Mouse (Mus musculus) stomach, postnatal 0 days (tissue): ENCODE results near the gene C1qtnf5. TPM values are rescaled to one million over a fixed set of nuclear protein-coding genes. Genes with fewer than 3 reads are reported as not detected.

Experiments
- ATAC-seq: fragments of 200-750 bp; cut with Nextera tagmentation; 2 replicates; pipeline ENCODE4 v1.8.0; 2017; ENCODE audit not compliant: low FRiP score, low TSS enrichment
- DNase-seq: peaks from one replicate; pipeline ENCODE4 v3.0.0-alpha.2; 2016; ENCODE audit warnings: low spot score
- H3K27ac ChIP-seq: fragments of 300-500 bp; sonication (generic); replicated peaks from 2 replicates; pipeline ENCODE4 v1.5.1; 2014; ENCODE audit warnings: mild to moderate bottlenecking, control low read depth
- H3K27me3 ChIP-seq: fragments of 300-500 bp; sonication (generic); 2 replicates; pipeline ENCODE4 v1.6.1; 2014; ENCODE audit warnings: low read length; ENCODE audit not compliant: control insufficient read depth, insufficient read depth
- H3K36me3 ChIP-seq: fragments of 300-500 bp; sonication (generic); 2 replicates; pipeline ENCODE4 v1.6.1; 2014; ENCODE audit warnings: low read length, mixed read lengths; ENCODE audit not compliant: control insufficient read depth, insufficient read depth
- H3K4me1 ChIP-seq: fragments of 300-500 bp; sonication (generic); replicated peaks from 2 replicates; pipeline ENCODE4 v1.6.1; 2014; ENCODE audit warnings: antibody characterized with exemption; ENCODE audit not compliant: control insufficient read depth, insufficient read depth
- H3K4me2 ChIP-seq: fragments of 300-500 bp; sonication (generic); replicated peaks from 2 replicates; pipeline ENCODE4 v1.6.1; 2014; ENCODE audit warnings: low read depth, mild to moderate bottlenecking, control low read depth, moderate library complexity
- H3K4me3 ChIP-seq: fragments of 300-500 bp; sonication (generic); 2 replicates; pipeline ENCODE4 v1.5.1; 2014; ENCODE audit warnings: low read depth, low read length, control low read depth
- H3K9ac ChIP-seq: fragments of 300-500 bp; sonication (generic); 2 replicates; pipeline ENCODE4 v1.6.1; 2014; ENCODE audit warnings: mild to moderate bottlenecking, low read length, control low read depth, mixed read lengths
- H3K9me3 ChIP-seq: fragments of 300-500 bp; sonication (generic); 2 replicates; pipeline ENCODE4 v1.6.1; 2016; ENCODE audit warnings: low read length; ENCODE audit not compliant: control insufficient read depth
- CTCF ChIP-seq: IDR thresholded peaks from 2 replicates; pipeline ENCODE4 v1.5.1; 2016; ENCODE audit warnings: antibody characterized with exemption, low read depth, mild to moderate bottlenecking, moderate library complexity
- EP300 ChIP-seq: optimal IDR thresholded peaks from 2 replicates; pipeline ENCODE3; 2016; ENCODE audit warnings: antibody characterized with exemption
- WGBS: fragments of 180-500 bp; shearing (Covaris S2); extraction: QIAGEN DNeasy Blood & Tissue Kit; methylation state at CpG from one replicate; pipeline ENCODE4 v1.1.7; 2014; 5-methylcytosine and 5-hydroxymethylcytosine counted together
- polyA plus RNA-seq: library from polyadenylated mRNA; unstranded; fragments of >200 nt; fragmentation: Nextera tagmentation; extraction: Ambion mirVana; gene quantifications from 2 replicates; pipeline ENCODE4 v1.2.1, GENCODE M21; 2015

The C1qtnf5 gene
- polyA plus RNA-seq, 1 experiment from 2014 or later = 5.3 TPM

DNA sequence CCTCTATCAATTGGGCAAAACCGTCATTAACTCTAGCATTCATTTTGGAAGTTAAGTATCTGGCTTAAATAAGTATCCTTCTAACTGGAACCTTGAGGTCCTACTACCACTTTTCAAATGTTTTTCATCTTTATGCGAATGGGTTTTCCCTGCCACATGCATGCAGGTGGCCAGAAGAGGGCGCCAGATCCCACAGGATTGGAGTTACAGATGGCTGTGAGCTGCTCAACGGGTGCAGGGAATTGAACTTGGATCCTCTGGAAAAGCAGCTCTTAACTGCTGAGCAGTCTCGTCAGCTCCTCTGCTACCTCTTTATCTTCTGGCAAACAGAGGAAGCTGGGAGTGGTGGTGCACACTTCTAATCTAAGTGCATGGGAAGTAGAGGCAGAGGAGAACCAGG lies 12.0 kb downstream of the C1qtnf5 start:
- no peak overlapping the region for H3K4me3 ChIP-seq
- no peak for TF ChIP-seq EP300
- TF ChIP-seq CTCF = peak; percentile 71
- H3K4me1 ChIP-seq = no peaks in the 10 kb centered on the region
- H3K9me3 ChIP-seq = no peaks in the 10 kb centered on the region
- no peaks in the 10 kb centered on the region for H3K36me3 ChIP-seq
- no peak overlapping the region for H3K9ac ChIP-seq
- H3K27me3 ChIP-seq = no peaks in the 10 kb centered on the region
- H3K4me2 ChIP-seq = no peak overlapping the region
- ATAC-seq (no peak), DNase-seq (peak; percentile 48)
- 49% methylated on average over 5 of the region's 5 CpGs for WGBS
- no peak overlapping the region for H3K27ac ChIP-seq

DNA sequence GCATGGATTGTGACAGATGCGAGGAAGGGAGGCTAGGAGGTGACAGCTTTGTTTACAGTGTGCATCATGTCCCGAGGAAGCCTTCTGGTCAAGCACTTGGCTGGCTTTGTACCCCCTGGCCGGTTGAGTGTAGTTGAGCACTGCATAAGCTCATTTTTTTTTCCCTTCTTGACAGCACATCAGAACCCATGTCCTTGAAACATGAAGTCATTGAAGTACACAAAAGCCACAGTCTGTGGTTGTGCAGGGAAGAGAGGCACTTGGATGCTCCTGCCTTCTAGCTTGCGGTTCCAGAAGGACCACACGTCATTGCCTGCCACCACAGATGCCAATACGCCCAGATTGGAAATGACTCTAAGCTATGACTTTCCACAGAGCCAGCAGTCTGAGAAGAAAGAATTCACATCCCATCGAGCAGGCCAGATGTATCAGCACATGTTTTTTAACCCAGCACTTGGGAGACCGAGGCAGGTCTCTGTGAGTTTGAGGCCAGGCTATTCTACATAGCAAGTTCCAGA lies 13.0 kb downstream of the C1qtnf5 start:
- TF ChIP-seq CTCF (no peak), EP300 (no peak)
- Histone ChIP-seq H3K4me2 (no peak overlapping the region), H3K36me3 (no peaks in the 10 kb centered on the region), H3K9ac (no peak overlapping the region), H3K27ac (no peak overlapping the region), H3K4me3 (no peak overlapping the region), H3K27me3 (no peaks in the 10 kb centered on the region), H3K4me1 (no peaks in the 10 kb centered on the region), H3K9me3 (no peaks in the 10 kb centered on the region)
- DNase-seq (no peak), ATAC-seq (no peak)
- WGBS = 63% methylated on average over 8 of the region's 8 CpGs

DNA sequence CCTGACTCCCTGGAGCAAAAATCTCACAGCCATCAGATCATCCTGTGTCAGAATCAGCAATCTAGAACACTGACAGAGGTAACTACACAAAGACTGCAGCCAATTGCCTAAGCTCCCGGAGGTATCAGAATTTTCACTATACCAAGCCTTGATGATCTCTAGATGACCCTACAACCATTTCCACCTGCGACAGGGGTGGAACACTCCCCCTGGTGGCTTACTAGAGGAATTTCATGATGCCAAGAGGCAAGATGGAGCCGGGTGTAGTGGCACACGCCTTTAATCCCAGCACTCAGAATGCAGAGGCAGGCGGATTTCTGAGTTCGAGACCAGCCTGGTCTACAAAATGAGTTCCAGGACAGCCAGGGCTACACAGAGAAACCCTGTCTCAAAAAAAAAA lies 17.3 kb downstream of the C1qtnf5 start:
- no peaks in the 10 kb centered on the region for H3K4me1 ChIP-seq
- ATAC-seq (no peak), DNase-seq (no peak)
- H3K9me3 ChIP-seq = no peaks in the 10 kb centered on the region
- no peak overlapping the region for H3K9ac ChIP-seq
- H3K4me3 ChIP-seq = no peak overlapping the region
- TF ChIP-seq CTCF (peak; percentile 72), EP300 (no peak)
- no peak overlapping the region for H3K27ac ChIP-seq
- 67% methylated on average over 6 of the region's 6 CpGs for WGBS
- H3K27me3 ChIP-seq = no peaks in the 10 kb centered on the region
- no peak overlapping the region for H3K4me2 ChIP-seq
- no peaks in the 10 kb centered on the region for H3K36me3 ChIP-seq

DNA sequence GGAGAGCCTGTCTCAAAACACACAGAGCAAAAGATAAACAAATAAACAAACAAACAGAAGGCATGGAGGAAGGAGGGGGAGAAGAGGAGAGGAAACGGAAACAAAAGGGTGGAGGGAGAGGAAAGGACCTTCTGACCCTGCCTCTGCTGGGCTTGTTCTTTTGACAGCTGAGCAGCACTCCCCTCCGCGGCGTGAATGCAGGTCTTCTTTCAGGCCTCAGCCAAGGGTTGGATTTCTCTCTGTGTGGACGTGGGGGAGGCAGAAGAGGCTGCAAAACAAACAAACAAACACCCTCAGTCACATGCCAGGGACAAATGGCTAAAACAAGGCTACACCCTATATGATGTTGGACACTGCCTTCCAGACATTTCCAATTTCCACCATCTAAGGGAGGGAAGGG lies 18.0 kb downstream of the C1qtnf5 start:
- no peaks in the 10 kb centered on the region for H3K4me1 ChIP-seq
- TF ChIP-seq CTCF (no peak), EP300 (no peak)
- 58% methylated on average over 5 of the region's 5 CpGs for WGBS
- no peaks in the 10 kb centered on the region for H3K27me3 ChIP-seq
- H3K9ac ChIP-seq = no peak overlapping the region
- ATAC-seq = no peak
- DNase-seq = no peak
- no peak overlapping the region for H3K4me2 ChIP-seq
- H3K9me3 ChIP-seq = no peaks in the 10 kb centered on the region
- H3K27ac ChIP-seq = no peak overlapping the region
- no peak overlapping the region for H3K4me3 ChIP-seq
- no peaks in the 10 kb centered on the region for H3K36me3 ChIP-seq

GRCm38 (mm10) chr9:44125546-44126428 lies 18.7 kb downstream of the C1qtnf5 start:
- 23% methylated on average over 18 of the region's 18 CpGs for WGBS
- Histone ChIP-seq H3K27ac (peak overlapping the region; percentile 63; the same call in 1 of the 2 replicates), H3K36me3 (no peaks in the 10 kb centered on the region), H3K9ac (0 out of 2 replicates have a peak overlapping the region, but pooled peaks have one; percentile 38), H3K4me3 (no peak overlapping the region), H3K9me3 (no peaks in the 10 kb centered on the region), H3K27me3 (no peaks in the 10 kb centered on the region), H3K4me1 (peaks cover 6% of the 10 kb centered on the region), H3K4me2 (peak overlapping the region; percentile 21; the same call in 1 of the 2 replicates)
- TF ChIP-seq EP300 (no peak), CTCF (peak; percentile 95)
- DNase-seq (peak; percentile 86), ATAC-seq (no peak)

- Histone ChIP-seq H3K9me3 (no peaks in the 10 kb centered on the region), H3K4me1 (peaks cover 6% of the 10 kb centered on the region), H3K27ac (peak overlapping the region; percentile 63; the same call in 1 of the 2 replicates), H3K4me2 (no peak overlapping the region), H3K36me3 (no peaks in the 10 kb centered on the region), H3K4me3 (no peak overlapping the region), H3K9ac (no peak overlapping the region), H3K27me3 (no peaks in the 10 kb centered on the region)
- no peak for ATAC-seq
- DNase-seq = no peak
- TF ChIP-seq CTCF (no peak), EP300 (no peak)
- 80% methylated on average over 3 of the region's 3 CpGs for WGBS
Measured at GRCm38 (mm10) chr9:44126746-44127145, 19.7 kb downstream of the C1qtnf5 start.
